Mouse (Mus musculus): ENCODE data around the gene Hey2. TPM values are rescaled to one million over a fixed set of nuclear protein-coding genes. Genes with fewer than 3 reads are reported as not detected.

Gene Hey2
- total and polyA plus RNA-seq, 3 experiments, result 1.4 to 2.7 (median 1.5) TPM

DNA sequence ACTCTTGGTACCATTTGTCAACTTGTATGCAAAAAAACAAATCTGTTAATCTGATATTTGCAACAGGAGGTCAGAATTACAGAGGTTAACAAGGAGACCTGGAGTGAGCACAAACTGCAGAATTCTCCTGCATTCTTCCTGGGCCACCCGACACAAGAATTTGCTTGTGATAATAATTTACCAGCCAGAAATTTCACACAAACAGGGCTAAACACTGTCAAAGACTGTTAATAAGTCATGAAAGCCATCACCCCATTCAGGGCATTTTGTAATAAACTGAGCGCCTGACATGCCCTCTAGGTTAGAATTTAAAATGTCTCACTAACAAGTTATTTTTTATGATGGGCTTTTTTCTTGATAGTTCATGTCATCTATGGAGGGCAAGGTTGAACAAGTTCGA is 51.6 kb downstream of the Hey2 start:
- DNase-seq, result no peak

GRCm38 (mm10) chr10:30789521-30789920 is 53.1 kb downstream of the Hey2 start:
- no peak for DNase-seq

- no peak for DNase-seq
These were observed 54.3 kb downstream of the Hey2 start for GRCm38 (mm10) chr10:30788340-30788721.

DNA sequence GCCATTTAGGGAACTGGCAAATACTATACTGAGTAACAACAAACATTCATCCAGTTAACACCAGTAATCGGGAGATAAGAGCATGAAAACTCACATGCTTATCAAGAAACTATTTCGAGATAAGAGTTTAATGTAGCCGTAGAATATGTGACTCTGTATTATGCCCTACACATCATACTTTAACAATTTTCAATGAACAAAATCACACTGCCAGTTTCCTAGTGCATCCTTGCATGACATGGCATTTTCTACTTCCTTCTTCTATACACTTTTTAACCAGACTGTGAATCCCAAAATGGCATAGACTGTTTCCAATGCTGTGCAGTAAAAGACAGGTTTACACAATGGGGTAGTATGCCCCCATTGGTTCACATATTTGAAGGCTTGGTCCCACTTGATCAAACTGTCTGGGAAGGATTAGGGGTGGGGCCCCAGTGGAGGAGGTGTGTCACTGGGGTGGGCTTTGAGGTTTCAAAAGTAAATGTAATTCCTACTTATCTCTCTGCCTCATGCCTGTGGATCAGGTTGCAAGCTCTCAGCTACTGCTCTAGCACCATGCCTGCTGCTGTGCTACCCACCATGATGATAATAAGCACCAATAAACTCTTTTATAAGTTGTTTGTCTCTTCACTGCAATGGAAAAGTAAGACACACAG is 54.8 kb downstream of the Hey2 start:
- DNase-seq, result no peak

DNA sequence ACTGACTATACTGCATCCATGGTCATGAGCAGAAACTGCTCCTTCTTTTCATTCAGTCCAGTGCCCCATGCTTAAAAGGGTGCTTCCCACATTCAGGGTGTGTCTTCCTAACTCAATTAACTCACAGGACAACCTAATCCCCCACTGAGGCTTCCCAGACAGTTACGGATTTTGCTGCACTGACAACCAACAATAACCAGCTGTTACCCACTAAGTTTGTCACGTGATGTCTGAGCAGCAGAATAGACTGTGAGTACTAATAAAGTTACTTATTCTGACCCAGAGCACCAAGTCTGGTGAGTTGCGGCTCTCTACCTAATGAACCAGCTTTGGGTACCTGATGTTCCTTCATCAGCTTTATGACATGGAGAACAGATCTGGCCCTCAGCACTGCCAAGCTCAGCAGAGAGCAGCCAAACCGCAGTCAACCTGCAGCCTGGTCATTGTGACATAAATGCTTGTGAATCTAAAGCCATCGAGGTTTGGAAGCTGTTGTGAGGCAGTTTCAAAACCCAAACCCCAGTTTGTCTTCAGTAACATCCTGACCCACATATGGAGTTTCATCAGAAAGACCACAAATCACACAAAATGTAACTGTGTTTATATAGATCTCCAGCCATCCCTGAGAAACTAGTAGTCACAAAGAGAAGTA is 56.4 kb downstream of the Hey2 start:
- no peak for DNase-seq

Other genes starting within 250 kb of the Hey2 start
- gene Trmt11, start 242.1 kb downstream of the Hey2 start, total RNA-seq (2021), result 1 to 10 TPM; 8.4 to 10.0 TPM
- 0.21 and 0.28 TPM in 2 replicates for gene Trmt11, start 242.1 kb downstream of the Hey2 start, polyA plus RNA-seq (2012; rRNA removed)
- gene Hint3, start 213.2 kb downstream of the Hey2 start, total RNA-seq (2021), result 10 to 100 TPM; 39.1 to 48.1 TPM
- 6.7 and 8.0 TPM in 2 replicates for gene Hint3, start 213.2 kb downstream of the Hey2 start, polyA plus RNA-seq (2012; rRNA removed)
- 10 to 100 TPM; 32.6 to 34.1 TPM for gene Ncoa7, start 39.5 kb downstream of the Hey2 start, total RNA-seq (2021)
- gene Ncoa7, start 39.5 kb downstream of the Hey2 start, polyA plus RNA-seq (2012; rRNA removed), result 7.7 and 11.2 TPM in 2 replicates

Measured in adrenal gland, adult 2 months (tissue).